Mouse (Mus musculus): ENCODE data around the gene Phactr4.

Phactr4 gene

GRCm38 (mm10) chr4:132411322-132412094 is 10.8 kb downstream of the Phactr4 start:
- DNase-seq: peak; percentile 24

- DNase-seq: no peak
Observed at GRCm38 (mm10) chr4:132409587-132410229, 12.6 kb downstream of the Phactr4 start.

- DNase-seq: no peak
Observed at GRCm38 (mm10) chr4:132406393-132407189, 15.7 kb downstream of the Phactr4 start.

- no peak for DNase-seq
Observed at GRCm38 (mm10) chr4:132404588-132404987, 17.7 kb downstream of the Phactr4 start.

GRCm38 (mm10) chr4:132403063-132403660 is 19.1 kb downstream of the Phactr4 start:
- DNase-seq: no peak

GRCm38 (mm10) chr4:132401016-132401415 is 21.3 kb downstream of the Phactr4 start:
- no peak for DNase-seq

GRCm38 (mm10) chr4:132398863-132399262 is 23.4 kb downstream of the Phactr4 start:
- no peak for DNase-seq

- DNase-seq: peak; percentile 74
Observed at GRCm38 (mm10) chr4:132398045-132398774, 24.1 kb downstream of the Phactr4 start.

- DNase-seq: no peak
Observed at GRCm38 (mm10) chr4:132397120-132397519, 25.2 kb downstream of the Phactr4 start.

- DNase-seq: no peak
Observed at GRCm38 (mm10) chr4:132396251-132396650, 26.0 kb downstream of the Phactr4 start.

GRCm38 (mm10) chr4:132391063-132391740 is 31.1 kb downstream of the Phactr4 start:
- no peak for DNase-seq

- no peak for DNase-seq
Observed at GRCm38 (mm10) chr4:132389302-132389701, 33.0 kb downstream of the Phactr4 start.

- DNase-seq: no peak
Observed at GRCm38 (mm10) chr4:132387617-132388016, 34.7 kb downstream of the Phactr4 start.

GRCm38 (mm10) chr4:132386846-132387245 is 35.4 kb downstream of the Phactr4 start:
- no peak for DNase-seq

- DNase-seq: no peak
Observed at GRCm38 (mm10) chr4:132385771-132386410, 36.4 kb downstream of the Phactr4 start.

- no peak for DNase-seq
Observed at GRCm38 (mm10) chr4:132383455-132383854, 38.8 kb downstream of the Phactr4 start.

- DNase-seq: no peak
Observed at GRCm38 (mm10) chr4:132382296-132382695, 40.0 kb downstream of the Phactr4 start.

GRCm38 (mm10) chr4:132380965-132381616 is 41.2 kb downstream of the Phactr4 start:
- no peak for DNase-seq

GRCm38 (mm10) chr4:132373820-132374219 is 48.5 kb downstream of the Phactr4 start:
- no peak for DNase-seq

- no peak for DNase-seq
Observed at GRCm38 (mm10) chr4:132369953-132370750, 52.1 kb downstream of the Phactr4 start.

All from embryo, embryonic 11 days (tissue).